Mouse (Mus musculus): ENCODE results near the gene Mtf1.

Mtf1 gene

GRCm38 (mm10) chr4:124801552-124802308 is at the start of gene Mtf1:
Gene Mtf1, plus strand, starts transcription at chr4:124802104.
- peak; percentile 92 for DNase-seq (ENCODE audit: low read depth, low spot score)

- DNase-seq (ENCODE audit: low read depth, low spot score): no peak
Measured at GRCm38 (mm10) chr4:124752281-124753199, 49.4 kb upstream of the Mtf1 start.

GRCm38 (mm10) chr4:124755526-124755925 is 46.4 kb upstream of the Mtf1 start:
- no peak for DNase-seq (ENCODE audit: low read depth, low spot score)

- no peak for DNase-seq (ENCODE audit: low read depth, low spot score)
Measured at GRCm38 (mm10) chr4:124759305-124759811, 42.5 kb upstream of the Mtf1 start.

- no peak for DNase-seq (ENCODE audit: low read depth, low spot score)
Measured at GRCm38 (mm10) chr4:124761201-124761600, 40.7 kb upstream of the Mtf1 start.

GRCm38 (mm10) chr4:124762858-124763452 is 38.9 kb upstream of the Mtf1 start:
- no peak for DNase-seq (ENCODE audit: low read depth, low spot score)

GRCm38 (mm10) chr4:124765802-124766565 is 35.9 kb upstream of the Mtf1 start:
- DNase-seq (ENCODE audit: low read depth, low spot score): no peak

- no peak for DNase-seq (ENCODE audit: low read depth, low spot score)
Measured at GRCm38 (mm10) chr4:124766566-124766940, 35.4 kb upstream of the Mtf1 start.

GRCm38 (mm10) chr4:124768963-124769591 is 32.8 kb upstream of the Mtf1 start:
- no peak for DNase-seq (ENCODE audit: low read depth, low spot score)

- no peak for DNase-seq (ENCODE audit: low read depth, low spot score)
Measured at GRCm38 (mm10) chr4:124770624-124771023, 31.3 kb upstream of the Mtf1 start.

GRCm38 (mm10) chr4:124772125-124772524 is 29.8 kb upstream of the Mtf1 start:
- no peak for DNase-seq (ENCODE audit: low read depth, low spot score)

- no peak for DNase-seq (ENCODE audit: low read depth, low spot score)
Measured at GRCm38 (mm10) chr4:124773449-124773848, 28.5 kb upstream of the Mtf1 start.

- no peak for DNase-seq (ENCODE audit: low read depth, low spot score)
Measured at GRCm38 (mm10) chr4:124773995-124774394, 27.9 kb upstream of the Mtf1 start.

GRCm38 (mm10) chr4:124774429-124774828 is 27.5 kb upstream of the Mtf1 start:
- no peak for DNase-seq (ENCODE audit: low read depth, low spot score)

GRCm38 (mm10) chr4:124781361-124781760 is 20.5 kb upstream of the Mtf1 start:
- no peak for DNase-seq (ENCODE audit: low read depth, low spot score)

GRCm38 (mm10) chr4:124782395-124782794 is 19.5 kb upstream of the Mtf1 start:
- no peak for DNase-seq (ENCODE audit: low read depth, low spot score)

GRCm38 (mm10) chr4:124783937-124784336 is 18.0 kb upstream of the Mtf1 start:
- no peak for DNase-seq (ENCODE audit: low read depth, low spot score)

GRCm38 (mm10) chr4:124790013-124790412 is 11.9 kb upstream of the Mtf1 start:
- DNase-seq (ENCODE audit: low read depth, low spot score): no peak

- DNase-seq (ENCODE audit: low read depth, low spot score): no peak
Measured at GRCm38 (mm10) chr4:124792114-124792513, 9.8 kb upstream of the Mtf1 start.

GRCm38 (mm10) chr4:124796141-124796540 is 5.8 kb upstream of the Mtf1 start:
- DNase-seq (ENCODE audit: low read depth, low spot score): peak; percentile 88

GRCm38 (mm10) chr4:124796913-124797312 is 5.0 kb upstream of the Mtf1 start:
- DNase-seq (ENCODE audit: low read depth, low spot score): peak; percentile 38

Data from ES-CJ7 (cell line).